Mouse (Mus musculus): Measurements from ENCODE around the gene 1700001C19Rik.

DNA sequence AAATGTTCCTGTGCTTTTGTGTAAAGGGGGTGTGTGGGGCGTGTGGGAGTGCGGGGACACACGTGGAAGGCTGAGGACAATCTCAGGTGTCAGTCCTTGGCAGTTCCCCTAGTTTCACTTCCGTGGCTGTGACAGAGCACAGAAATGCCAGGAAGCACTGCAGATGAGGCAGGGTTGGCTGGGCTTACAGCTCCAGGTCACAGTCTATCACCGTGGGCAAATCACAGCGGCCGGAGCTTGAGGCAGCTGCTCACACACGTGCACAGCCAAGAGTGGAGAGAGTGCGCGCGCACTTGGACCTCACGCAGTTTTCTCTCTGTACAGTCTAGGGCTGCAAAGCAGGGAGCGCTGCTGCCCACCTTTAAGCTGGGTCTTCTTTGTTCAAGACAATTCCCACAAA, 21.1 kb upstream of the 1700001C19Rik start:
- TF ChIP-seq CTCF (IDR thresholded peaks at IDR 0.05; ENCODE audit: borderline replicate concordance, control insufficient read depth, extremely low read depth, insufficient read depth, low read length, poor library complexity): no peak
- no peak for TF ChIP-seq POLR2A (IDR thresholded peaks at IDR 0.05; ENCODE audit: control insufficient read depth, extremely low read depth, insufficient read depth, low read length, poor library complexity)

All from thymus, adult 2 months (tissue).